Mouse (Mus musculus) embryonic fibroblast, embryonic 13.5 days (primary cell): Measurements from ENCODE around the gene Zfp993.
"Not testable (repeated sequence)": the region's sequence is repeated elsewhere in the genome, so short reads cannot be mapped to it uniquely, and the experiment has no call there.

ENCODE experiments used
- CTCF ChIP-seq: IDR thresholded peaks from 2 replicates; pipeline ENCODE4 v1.5.1; 2011; ENCODE audit warnings: mild to moderate bottlenecking, control low read depth, low read length, moderate library complexity, borderline replicate concordance; ENCODE audit not compliant: insufficient read depth
- POLR2A ChIP-seq: IDR thresholded peaks from 2 replicates; pipeline ENCODE4 v1.6.1; 2011; ENCODE audit warnings: low read depth, mild to moderate bottlenecking, control low read depth, low read length, moderate library complexity

DNA sequence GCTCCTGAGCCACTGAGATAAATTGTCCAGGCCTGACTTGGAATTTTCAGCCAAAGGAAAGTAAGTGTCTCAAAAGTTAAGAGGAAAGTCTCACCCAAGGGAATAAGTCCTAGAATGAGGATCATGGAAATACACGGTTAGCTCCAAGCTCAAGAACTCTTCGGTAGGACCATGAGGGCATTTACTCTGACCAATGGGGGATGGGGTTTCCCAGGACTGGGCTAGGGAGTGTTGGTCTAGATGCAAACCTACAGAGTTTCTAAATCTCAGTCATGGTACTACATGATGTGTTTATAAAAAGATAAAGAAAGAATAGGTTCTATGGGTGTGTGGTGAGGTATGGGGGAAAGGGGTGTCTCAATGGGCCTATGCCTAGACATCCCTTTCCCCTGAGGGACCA lies 38.9 kb downstream of the Zfp993 start:
- not testable (repeated sequence) for TF ChIP-seq CTCF, POLR2A
